Mouse (Mus musculus): ENCODE measurements at regions not wholly inside any gene's neighbourhood (a gene's known extent, or its start where the extent isn't known, plus 50 kb on each side); places are given as distances from the start of the nearest gene placed in this dataset.
A peak's percentile ranks its signal among the peaks of the same experiment; 100 is the strongest.

DNA sequence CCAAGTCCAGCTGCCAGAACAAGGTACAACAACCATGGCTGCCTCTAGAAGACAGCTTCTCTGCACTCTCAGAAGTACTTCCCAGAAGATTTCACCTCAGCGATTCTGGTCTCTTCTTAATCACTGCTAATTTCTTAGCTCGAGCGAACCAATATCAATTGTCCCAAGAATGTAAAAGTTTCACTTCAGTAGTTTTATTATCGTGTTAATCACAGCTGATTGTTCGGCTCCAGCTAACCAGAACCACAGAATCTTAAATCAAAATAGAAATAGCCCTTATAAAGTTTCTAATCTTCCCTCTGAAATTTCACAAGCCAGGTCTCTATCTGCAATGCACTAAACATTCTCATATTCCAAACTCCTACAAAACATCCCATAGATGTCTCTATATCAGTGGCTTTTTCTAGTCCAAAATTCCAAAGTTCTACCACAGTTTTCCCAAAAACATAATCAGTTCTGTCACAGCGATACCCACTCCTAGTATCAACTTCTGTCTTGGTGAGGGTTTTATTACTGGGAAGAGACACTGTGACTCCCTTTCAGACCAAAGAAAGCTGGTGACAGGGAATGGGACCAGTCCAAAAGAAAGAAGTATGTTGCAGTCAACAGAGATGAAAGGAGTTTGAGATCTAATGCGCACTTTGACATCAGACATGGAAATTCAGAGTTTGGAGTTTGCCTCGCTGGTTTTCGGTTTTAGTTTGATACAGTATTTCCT is 130.2 kb downstream of the Gm10283 start:
- no peaks in the 10 kb centered on the region for H3K36me3 ChIP-seq (ENCODE audit: insufficient read depth, low read length)
- peak overlapping the region; percentile 69; the same call in 1 of the 2 replicates for H3K27ac ChIP-seq (ENCODE audit: low read length)
- peak; percentile 59; the same call in 1 of the 2 replicates for ATAC-seq (ENCODE audit: low FRiP score, low TSS enrichment)
- no peaks in the 10 kb centered on the region for H3K9me3 ChIP-seq (ENCODE audit: low read length)
- no peak overlapping the region for H3K4me3 ChIP-seq (ENCODE audit: low read length)
- no peaks in the 10 kb centered on the region for H3K27me3 ChIP-seq (ENCODE audit: insufficient read depth, low read length)
- WGBS: 44% methylated on average over 9 of the region's 9 CpGs
- H3K4me2 ChIP-seq (replicated peaks; ENCODE audit: low read depth, low read length): no peak overlapping the region
- no peak overlapping the region for H3K9ac ChIP-seq (replicated peaks; ENCODE audit: low read length)
- H3K4me1 ChIP-seq (ENCODE audit: insufficient read depth, low read length): no peaks in the 10 kb centered on the region

DNA sequence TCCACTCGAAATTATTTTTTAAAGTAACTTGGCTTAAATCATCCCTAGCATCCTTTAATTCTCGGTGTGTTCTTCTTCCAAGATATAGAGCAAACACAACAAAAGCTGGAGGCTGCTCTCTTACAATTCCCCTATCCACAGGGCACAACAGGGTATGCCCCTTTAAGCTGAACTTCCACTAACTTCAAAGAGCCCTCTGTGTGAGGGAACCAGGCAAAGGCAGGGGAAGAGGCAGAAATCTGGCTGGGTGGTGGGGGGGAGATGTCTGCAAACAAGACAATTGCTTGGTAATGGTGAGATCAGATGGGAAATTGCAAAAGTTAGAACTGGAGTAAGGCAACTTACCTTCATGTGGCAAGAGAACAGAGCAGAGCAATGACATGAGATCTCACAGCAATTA is 154.7 kb downstream of the Gm10283 start:
- H3K36me3 ChIP-seq (ENCODE audit: insufficient read depth, low read length): no peaks in the 10 kb centered on the region
- H3K9me3 ChIP-seq (ENCODE audit: low read length): no peaks in the 10 kb centered on the region
- H3K4me1 ChIP-seq (ENCODE audit: insufficient read depth, low read length): no peaks in the 10 kb centered on the region
- H3K27ac ChIP-seq (ENCODE audit: low read length): no peak overlapping the region
- no peak overlapping the region for H3K9ac ChIP-seq (replicated peaks; ENCODE audit: low read length)
- no peaks in the 10 kb centered on the region for H3K27me3 ChIP-seq (ENCODE audit: insufficient read depth, low read length)
- no peak overlapping the region for H3K4me2 ChIP-seq (replicated peaks; ENCODE audit: low read depth, low read length)
- no peak for ATAC-seq (ENCODE audit: low FRiP score, low TSS enrichment)
- H3K4me3 ChIP-seq (ENCODE audit: low read length): no peak overlapping the region
- WGBS: 46% methylated on average over 2 of the region's 2 CpGs

DNA sequence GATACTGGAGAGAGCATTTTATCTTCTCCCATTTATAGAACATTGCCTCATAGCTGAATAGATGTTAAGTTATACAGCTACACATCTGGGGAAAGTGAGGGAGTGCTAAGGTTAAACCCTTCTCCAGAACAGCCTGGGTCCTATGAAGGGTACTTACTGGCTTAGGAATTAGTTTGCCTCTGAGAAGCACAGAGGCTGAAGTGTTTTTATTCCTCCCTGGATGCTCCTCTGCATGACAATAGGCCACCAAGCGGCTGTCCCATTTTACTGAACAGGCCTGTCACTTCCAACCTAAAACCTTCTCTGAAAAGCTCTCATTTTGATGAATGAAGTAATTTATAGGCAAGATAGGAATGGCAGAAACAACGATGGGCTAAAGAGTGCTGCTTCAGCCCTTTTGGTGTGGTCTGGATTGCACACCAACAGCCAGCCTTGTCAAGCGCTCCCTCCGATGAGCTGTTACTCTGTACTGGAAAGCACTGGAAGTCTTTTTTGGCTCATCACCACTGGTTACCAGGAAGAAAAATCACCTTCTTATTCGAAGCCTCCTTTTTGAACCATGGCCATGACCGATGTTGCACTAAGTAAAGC is 157.1 kb downstream of the Gm10283 start:
- 62% methylated on average over 6 of the region's 6 CpGs for WGBS

GRCm38 (mm10) chr8:60315478-60315877 is 187.5 kb downstream of the Gm10283 start:
- Histone ChIP-seq H3K9me3 (ENCODE audit: low read length) (no peaks in the 10 kb centered on the region), H3K27me3 (ENCODE audit: insufficient read depth, low read length) (no peaks in the 10 kb centered on the region), H3K4me2 (replicated peaks; ENCODE audit: low read depth, low read length) (no peak overlapping the region), H3K36me3 (ENCODE audit: insufficient read depth, low read length) (no peaks in the 10 kb centered on the region), H3K4me1 (ENCODE audit: insufficient read depth, low read length) (0 out of 2 replicates have a peak, but pooled peaks cover 5% of the 10 kb centered on the region), H3K27ac (ENCODE audit: low read length) (no peak overlapping the region), H3K9ac (replicated peaks; ENCODE audit: low read length) (no peak overlapping the region), H3K4me3 (ENCODE audit: low read length) (no peak overlapping the region)
- WGBS: 15% methylated on average over 3 of the region's 3 CpGs
- peak; percentile 31; the same call in 1 of the 2 replicates for ATAC-seq (ENCODE audit: low FRiP score, low TSS enrichment)

More for the DNA sequence above, 157.1 kb downstream of the Gm10283 start:
- no peaks in the 10 kb centered on the region for H3K27me3 ChIP-seq (ENCODE audit: insufficient read depth, low read length)
- no peak overlapping the region for H3K4me2 ChIP-seq (replicated peaks; ENCODE audit: low read depth, low read length)
- no peaks in the 10 kb centered on the region for H3K9me3 ChIP-seq (ENCODE audit: low read length)
- H3K27ac ChIP-seq (ENCODE audit: low read length): no peak overlapping the region
- no peak overlapping the region for H3K9ac ChIP-seq (replicated peaks; ENCODE audit: low read length)
- no peaks in the 10 kb centered on the region for H3K4me1 ChIP-seq (ENCODE audit: insufficient read depth, low read length)
- H3K4me3 ChIP-seq (ENCODE audit: low read length): no peak overlapping the region
- H3K36me3 ChIP-seq (ENCODE audit: insufficient read depth, low read length): no peaks in the 10 kb centered on the region
- ATAC-seq (ENCODE audit: low FRiP score, low TSS enrichment): no peak

DNA sequence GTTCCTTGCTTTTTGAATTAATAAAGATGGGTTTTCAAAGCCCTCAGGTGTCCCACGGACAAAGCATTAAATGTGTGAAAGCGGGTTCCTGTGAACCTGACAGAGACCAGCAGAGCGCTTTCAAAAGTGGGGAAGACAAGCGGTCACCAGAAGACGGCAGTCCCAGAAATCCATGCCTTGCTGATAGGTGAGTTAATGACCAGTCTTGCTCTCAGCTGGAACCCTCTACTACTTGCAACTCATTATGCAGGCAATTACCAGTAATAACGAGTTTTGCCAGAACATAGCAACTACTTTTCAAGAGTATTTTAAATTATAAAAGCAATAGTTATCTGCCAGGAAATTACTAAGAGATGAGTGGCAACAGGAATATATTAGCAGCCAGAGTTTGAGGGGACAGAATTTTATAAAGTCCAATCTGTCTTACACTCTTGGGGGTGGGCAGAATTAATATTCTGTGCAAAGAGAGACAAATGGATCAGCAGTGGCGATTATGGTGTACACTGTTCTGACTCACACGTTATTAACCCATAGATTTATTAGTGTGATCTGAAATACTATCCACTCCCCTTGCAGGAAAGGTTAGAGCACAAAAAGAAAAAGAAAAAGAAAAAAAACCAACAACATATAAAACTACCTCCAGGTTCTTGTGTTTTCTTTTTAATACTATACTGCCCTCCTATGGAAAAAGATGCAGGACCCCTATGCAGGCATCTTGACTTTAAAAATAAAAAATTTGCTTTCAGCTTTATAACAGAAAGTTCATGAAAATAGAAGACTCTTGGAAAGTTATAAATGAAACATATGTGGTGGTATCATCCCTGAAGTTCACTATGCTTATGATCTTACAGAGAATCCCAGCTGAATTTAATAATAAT is 188.8 kb downstream of the Gm10283 start:
- peak; percentile 61; the same call in 1 of the 2 replicates for ATAC-seq (ENCODE audit: low FRiP score, low TSS enrichment)
- 37% methylated on average over 8 of the region's 8 CpGs for WGBS
- Histone ChIP-seq H3K9ac (replicated peaks; ENCODE audit: low read length) (no peak overlapping the region), H3K27ac (ENCODE audit: low read length) (no peak overlapping the region), H3K4me3 (ENCODE audit: low read length) (no peak overlapping the region), H3K4me1 (ENCODE audit: insufficient read depth, low read length) (0 out of 2 replicates have a peak, but pooled peaks cover 5% of the 10 kb centered on the region), H3K4me2 (replicated peaks; ENCODE audit: low read depth, low read length) (no peak overlapping the region), H3K9me3 (ENCODE audit: low read length) (no peaks in the 10 kb centered on the region), H3K27me3 (ENCODE audit: insufficient read depth, low read length) (no peaks in the 10 kb centered on the region), H3K36me3 (ENCODE audit: insufficient read depth, low read length) (no peaks in the 10 kb centered on the region)

DNA sequence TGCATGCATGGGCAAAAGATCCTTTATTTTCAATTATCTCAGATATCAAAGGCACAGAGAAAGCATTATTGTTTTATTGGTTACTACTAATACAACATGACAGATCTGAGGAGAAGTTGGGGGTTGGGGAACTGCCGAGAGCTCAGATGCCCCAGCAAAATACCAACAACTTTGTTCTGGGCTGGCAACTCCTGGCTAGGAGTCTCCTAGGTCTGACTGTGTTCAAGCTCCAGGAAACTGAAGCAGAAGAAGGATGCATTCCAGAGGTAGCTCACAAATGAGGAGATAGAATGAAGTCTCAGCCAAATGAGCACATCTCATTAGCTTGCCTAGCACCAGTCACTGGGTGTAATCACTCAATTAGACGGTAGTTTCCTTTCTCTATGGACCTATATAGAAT is 192.9 kb downstream of the Gm10283 start:
- Histone ChIP-seq H3K27ac (ENCODE audit: low read length) (no peak overlapping the region), H3K4me3 (ENCODE audit: low read length) (no peak overlapping the region), H3K9ac (replicated peaks; ENCODE audit: low read length) (no peak overlapping the region), H3K4me1 (ENCODE audit: insufficient read depth, low read length) (0 out of 2 replicates have a peak, but pooled peaks cover 5% of the 10 kb centered on the region), H3K27me3 (ENCODE audit: insufficient read depth, low read length) (no peaks in the 10 kb centered on the region), H3K4me2 (replicated peaks; ENCODE audit: low read depth, low read length) (no peak overlapping the region), H3K36me3 (ENCODE audit: insufficient read depth, low read length) (no peaks in the 10 kb centered on the region), H3K9me3 (ENCODE audit: low read length) (no peaks in the 10 kb centered on the region)
- no peak for ATAC-seq (ENCODE audit: low FRiP score, low TSS enrichment)
- 36% methylated on average over 2 of the region's 2 CpGs for WGBS

DNA sequence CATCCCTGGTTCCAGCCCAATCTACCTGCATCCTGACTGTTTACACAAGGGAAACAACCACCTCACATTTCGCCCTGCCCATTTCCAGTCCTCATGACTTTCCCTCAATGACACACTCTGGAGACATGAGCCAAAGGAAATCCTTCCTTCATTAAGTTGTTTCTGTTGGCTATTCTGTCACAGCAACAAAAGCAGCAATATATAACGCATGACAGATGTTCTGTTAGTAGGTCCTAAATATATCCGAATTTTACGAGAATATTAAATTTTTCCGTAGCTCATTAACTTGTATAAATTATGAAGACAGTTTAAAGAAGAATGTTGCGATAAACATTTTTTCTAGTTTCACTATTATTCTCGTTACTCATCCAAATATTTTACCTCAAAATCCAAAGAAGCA is 201.7 kb downstream of the Gm10283 start:
- H3K27ac ChIP-seq (ENCODE audit: low read length): no peak overlapping the region
- no peaks in the 10 kb centered on the region for H3K27me3 ChIP-seq (ENCODE audit: insufficient read depth, low read length)
- 48% methylated on average over 7 of the region's 7 CpGs for WGBS
- no peak overlapping the region for H3K4me2 ChIP-seq (replicated peaks; ENCODE audit: low read depth, low read length)
- H3K9me3 ChIP-seq (ENCODE audit: low read length): no peaks in the 10 kb centered on the region
- H3K9ac ChIP-seq (replicated peaks; ENCODE audit: low read length): no peak overlapping the region
- no peaks in the 10 kb centered on the region for H3K36me3 ChIP-seq (ENCODE audit: insufficient read depth, low read length)
- H3K4me1 ChIP-seq (ENCODE audit: insufficient read depth, low read length): 0 out of 2 replicates have a peak, but pooled peaks cover 3% of the 10 kb centered on the region
- no peak overlapping the region for H3K4me3 ChIP-seq (ENCODE audit: low read length)
- ATAC-seq (ENCODE audit: low FRiP score, low TSS enrichment): peak; percentile 79; the same call in 1 of the 2 replicates

DNA sequence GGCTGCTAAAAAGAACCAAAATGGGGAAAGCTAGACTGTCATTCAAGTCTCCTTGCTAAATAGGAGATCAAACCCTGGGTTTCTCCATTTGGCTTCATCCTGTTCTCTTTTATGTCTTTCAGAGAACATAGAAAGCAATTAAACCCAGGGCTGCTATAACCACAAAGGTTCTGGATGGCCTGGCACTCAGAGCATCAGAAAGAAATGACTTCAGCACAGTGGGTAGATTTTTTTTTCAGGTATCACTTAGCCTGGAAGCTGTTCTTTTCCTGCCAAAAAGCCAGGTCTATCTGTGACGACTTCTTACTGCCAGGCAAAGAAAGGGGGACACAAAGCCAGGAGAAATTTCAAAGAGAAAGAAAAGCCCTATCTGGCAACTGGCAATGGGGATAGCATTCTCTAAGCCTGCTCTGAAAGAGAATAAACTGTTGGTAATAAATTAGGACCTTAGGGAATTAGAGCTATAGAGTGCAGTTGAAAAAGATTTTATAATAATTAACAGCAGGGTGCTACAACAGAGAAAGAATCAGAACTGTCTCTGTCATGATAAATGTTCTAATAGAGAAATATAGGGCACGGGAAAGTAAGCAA is 225.7 kb downstream of the Gm10283 start:
- H3K36me3 ChIP-seq (ENCODE audit: insufficient read depth, low read length): no peaks in the 10 kb centered on the region
- no peak for ATAC-seq (ENCODE audit: low FRiP score, low TSS enrichment)
- no peaks in the 10 kb centered on the region for H3K27me3 ChIP-seq (ENCODE audit: insufficient read depth, low read length)
- 39% methylated on average over 2 of the region's 2 CpGs for WGBS
- no peak overlapping the region for H3K4me3 ChIP-seq (ENCODE audit: low read length)
- H3K9me3 ChIP-seq (ENCODE audit: low read length): no peaks in the 10 kb centered on the region
- H3K4me2 ChIP-seq (replicated peaks; ENCODE audit: low read depth, low read length): no peak overlapping the region
- no peak overlapping the region for H3K9ac ChIP-seq (replicated peaks; ENCODE audit: low read length)
- H3K4me1 ChIP-seq (ENCODE audit: insufficient read depth, low read length): no peaks in the 10 kb centered on the region
- H3K27ac ChIP-seq (ENCODE audit: low read length): no peak overlapping the region

DNA sequence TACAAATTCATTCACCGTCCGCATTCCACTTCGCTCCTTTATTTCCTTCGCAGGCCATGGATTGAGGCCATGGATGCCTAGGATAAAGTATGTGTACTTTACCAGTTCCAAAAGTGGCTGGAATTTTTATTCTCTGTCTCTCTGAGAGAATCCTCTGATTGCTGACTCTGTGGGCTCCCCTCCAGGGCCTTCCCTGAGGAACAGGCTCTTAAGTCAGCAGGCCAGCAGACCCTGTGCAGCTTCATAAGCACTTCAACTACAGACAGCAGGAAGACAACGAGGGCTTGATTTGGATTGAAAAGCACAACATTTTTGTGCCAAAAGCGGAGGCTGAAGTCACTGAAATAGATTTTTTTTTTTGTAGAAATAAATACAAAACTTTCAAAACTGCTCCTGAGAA is 252.7 kb downstream of the Gm10283 start:
- H3K9ac ChIP-seq (replicated peaks; ENCODE audit: low read length): no peak overlapping the region
- no peaks in the 10 kb centered on the region for H3K9me3 ChIP-seq (ENCODE audit: low read length)
- no peak overlapping the region for H3K4me2 ChIP-seq (replicated peaks; ENCODE audit: low read depth, low read length)
- 84% methylated on average over 6 of the region's 6 CpGs for WGBS
- H3K27me3 ChIP-seq (ENCODE audit: insufficient read depth, low read length): no peaks in the 10 kb centered on the region
- no peaks in the 10 kb centered on the region for H3K4me1 ChIP-seq (ENCODE audit: insufficient read depth, low read length)
- no peak overlapping the region for H3K27ac ChIP-seq (ENCODE audit: low read length)
- ATAC-seq (ENCODE audit: low FRiP score, low TSS enrichment): no peak
- no peaks in the 10 kb centered on the region for H3K36me3 ChIP-seq (ENCODE audit: insufficient read depth, low read length)
- no peak overlapping the region for H3K4me3 ChIP-seq (ENCODE audit: low read length)

Measured in kidney, embryonic 16.5 days (tissue).